Mouse (Mus musculus) embryonic fibroblast, embryonic 13.5 days (primary cell): ENCODE data around the gene Btbd8.

Experiments
- CTCF ChIP-seq: IDR thresholded peaks from 2 replicates; pipeline ENCODE4 v1.5.1; 2011; ENCODE audit warnings: mild to moderate bottlenecking, control low read depth, low read length, moderate library complexity, borderline replicate concordance; ENCODE audit not compliant: insufficient read depth
- POLR2A ChIP-seq: IDR thresholded peaks from 2 replicates; pipeline ENCODE4 v1.6.1; 2011; ENCODE audit warnings: low read depth, mild to moderate bottlenecking, control low read depth, low read length, moderate library complexity

GRCm38 (mm10) chr5:107548444-107548843 is 110.6 kb downstream of the Btbd8 start:
- no peak for TF ChIP-seq CTCF
- no peak for TF ChIP-seq POLR2A
